Mouse (Mus musculus) cortical plate, adult 2 months (tissue): ENCODE results near the gene Ccnb2.

Source experiments
- CTCF ChIP-seq: fragments of 200-500 bp; IDR thresholded peaks from 2 replicates; pipeline ENCODE4 v1.5.1; 2011; ENCODE audit warnings: mild to moderate bottlenecking, control low read depth, low read length; ENCODE audit not compliant: insufficient read depth; ENCODE audit errors: extremely low read depth
- POLR2A ChIP-seq: fragments of 200-500 bp; IDR thresholded peaks from 2 replicates; pipeline ENCODE4 v1.6.1; 2011; ENCODE audit warnings: mild to moderate bottlenecking, low read length, control low read depth; ENCODE audit not compliant: insufficient read depth; ENCODE audit errors: extremely low read depth

DNA sequence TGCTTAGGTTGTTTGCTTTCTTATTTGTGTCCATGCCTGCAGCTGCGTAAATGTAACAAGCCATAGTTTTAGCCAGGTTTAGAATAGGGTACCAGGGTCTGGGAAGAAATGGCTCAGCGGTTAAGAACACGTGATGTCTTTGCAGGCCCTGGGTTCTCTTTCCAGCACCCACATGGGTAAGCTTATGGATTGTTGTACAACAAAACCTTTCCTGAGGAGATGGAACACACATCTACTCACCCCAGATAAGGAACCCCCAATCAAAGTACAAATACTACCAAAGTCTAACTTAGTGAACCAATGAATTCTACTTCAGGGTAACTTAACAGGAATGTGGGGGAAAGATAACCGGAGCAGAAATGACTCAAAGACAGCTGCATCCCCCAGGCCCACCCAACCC lies 36.9 kb downstream of the Ccnb2 start:
- TF ChIP-seq POLR2A (no peak), CTCF (no peak)
